Mouse (Mus musculus) CH12.LX (cell line): ENCODE measurements at regions not wholly inside any gene's neighbourhood (a gene's known extent, or its start where the extent isn't known, plus 50 kb on each side); places are given as distances from the start of the nearest gene placed in this dataset.

Experiments
- DNase-seq: peaks from one replicate; pipeline ENCODE4 v3.0.0-alpha.2; 2013; ENCODE audit errors: extremely low read depth
- H3K27ac ChIP-seq: 2 replicates; pipeline ENCODE4 v1.5.1; 2012; ENCODE audit warnings: low read depth, mild to moderate bottlenecking, control low read depth, moderate library complexity; ENCODE audit not compliant: insufficient read depth
- H3K27me3 ChIP-seq: replicated peaks from 2 replicates; pipeline ENCODE3; 2012; ENCODE audit warnings: inconsistent platforms
- H3K36me3 ChIP-seq, 2 experiments: replicated peaks in 1 of 2; 2 replicates each; pipeline versions ENCODE3 to v1.6.1; 2012; ENCODE audit warnings: inconsistent platforms in 1 of 2, low read length in 1 of 2, mild to moderate bottlenecking in 1 of 2, mixed read lengths in 1 of 2, moderate library complexity in 1 of 2; ENCODE audit not compliant: control insufficient read depth in 1 of 2, insufficient read depth in 1 of 2
- H3K4me1 ChIP-seq, 2 experiments: 2 replicates each; pipeline ENCODE4 v1.6.1; 2012; ENCODE audit warnings: inconsistent platforms in 1 of 2, moderate library complexity in 1 of 2; ENCODE audit not compliant: insufficient read depth in 2 of 2, control insufficient read depth in 1 of 2
- H3K4me2 ChIP-seq: 2 replicates; pipeline ENCODE4 v1.6.1; 2012; ENCODE audit warnings: low read depth, mild to moderate bottlenecking, control low read depth; ENCODE audit not compliant: poor library complexity, insufficient read depth, severe bottlenecking
- H3K4me3 ChIP-seq, 3 experiments: fragments of 150-350 bp in 1 of 3; sonication (generic) in 1 of 3; replicated peaks in 1 of 3; 2 replicates each; pipeline versions ENCODE3 to v1.5.1; 2011 to 2012; ENCODE audit warnings: low read depth in 2 of 3, low read length in 2 of 3, mild to moderate bottlenecking in 2 of 3, moderate library complexity in 2 of 3, control low read depth in 1 of 3, improper control_type of control experiment in 1 of 3, inconsistent platforms in 1 of 3, mixed read lengths in 1 of 3; ENCODE audit not compliant: poor library complexity in 1 of 3
- H3K79me2 ChIP-seq: replicated peaks from 2 replicates; pipeline ENCODE4 v1.6.1; 2012; ENCODE audit warnings: mild to moderate bottlenecking, moderate library complexity; ENCODE audit not compliant: control insufficient read depth, poor library complexity, insufficient read depth, severe bottlenecking; ENCODE audit errors: extremely low read depth
- H3K9ac ChIP-seq: 2 replicates; pipeline ENCODE4 v1.6.1; 2012; ENCODE audit warnings: low read depth, mild to moderate bottlenecking, control low read depth, moderate library complexity; ENCODE audit not compliant: insufficient read depth
- H3K9me3 ChIP-seq: replicated peaks from 2 replicates; pipeline ENCODE3; 2012; ENCODE audit warnings: low read length, inconsistent platforms, mixed read lengths
- CHD1 ChIP-seq: IDR thresholded peaks from 2 replicates; pipeline ENCODE4 v1.6.1; 2012; ENCODE audit warnings: low read depth, low read length, improper control_type of control experiment, inconsistent platforms
- ELF1 ChIP-seq: IDR thresholded peaks from 2 replicates; pipeline ENCODE4 v1.6.1; 2014; ENCODE audit warnings: low read depth, mild to moderate bottlenecking, inconsistent platforms, low read length, improper control_type of control experiment
- EP300 ChIP-seq: IDR thresholded peaks from 2 replicates; pipeline ENCODE4 v1.6.1; 2011; ENCODE audit warnings: low read length, improper control_type of control experiment
- ETS1 ChIP-seq: conservative IDR thresholded peaks from 2 replicates; pipeline ENCODE4 v1.6.1; 2012; ENCODE audit warnings: low read depth, mild to moderate bottlenecking, inconsistent platforms, low read length, improper control_type of control experiment, moderate library complexity
- HCFC1 ChIP-seq: IDR thresholded peaks from 2 replicates; pipeline ENCODE4 v1.6.1; 2012; ENCODE audit warnings: low read depth, mild to moderate bottlenecking, inconsistent platforms, low read length, improper control_type of control experiment
- KAT2A ChIP-seq: IDR thresholded peaks from 2 replicates; pipeline ENCODE4 v1.6.1; 2012; ENCODE audit warnings: low read length, improper control_type of control experiment, inconsistent platforms; ENCODE audit not compliant: insufficient replicate concordance
- MAX ChIP-seq: IDR thresholded peaks from 2 replicates; pipeline ENCODE4 v1.6.1; 2011; ENCODE audit warnings: low read length, improper control_type of control experiment
- MAZ ChIP-seq: IDR thresholded peaks from 2 replicates; pipeline ENCODE4 v1.6.1; 2012; ENCODE audit warnings: low read depth, mild to moderate bottlenecking, inconsistent platforms, low read length, improper control_type of control experiment, moderate library complexity
- MXI1 ChIP-seq: IDR thresholded peaks from 2 replicates; pipeline ENCODE4 v1.6.1; 2011; ENCODE audit warnings: mild to moderate bottlenecking, low read depth, low read length, improper control_type of control experiment
- NRF1 ChIP-seq: IDR thresholded peaks from 2 replicates; pipeline ENCODE4 v1.6.1; 2014; ENCODE audit warnings: low read depth, mild to moderate bottlenecking, inconsistent platforms, low read length, improper control_type of control experiment, moderate library complexity
- RCOR1 ChIP-seq: conservative IDR thresholded peaks from 2 replicates; pipeline ENCODE4 v1.6.1; 2012; ENCODE audit warnings: low read depth, mild to moderate bottlenecking, inconsistent platforms, low read length, improper control_type of control experiment
- SIN3A ChIP-seq: IDR thresholded peaks from 2 replicates; pipeline ENCODE4 v1.6.1; 2012; ENCODE audit warnings: low read length, improper control_type of control experiment, inconsistent platforms
- TBP ChIP-seq: conservative IDR thresholded peaks from 2 replicates; pipeline ENCODE4 v1.6.1; 2011; ENCODE audit warnings: low read depth, low read length, improper control_type of control experiment
- ZC3H11A ChIP-seq: IDR thresholded peaks from 2 replicates; pipeline ENCODE4 v1.6.1; 2012; ENCODE audit warnings: low read depth, mild to moderate bottlenecking, inconsistent platforms, low read length, improper control_type of control experiment
- ZMIZ1 ChIP-seq: IDR thresholded peaks from 2 replicates; pipeline ENCODE4 v1.6.1; 2012; ENCODE audit warnings: low read depth, mild to moderate bottlenecking, inconsistent platforms, low read length, improper control_type of control experiment
- dilution Hi-C: fragments of 300-500 bp; cut with MboI; formaldehyde crosslinking; loops from 2 replicates; pipeline ENCODE4 v1.14.3; 2020; ENCODE audit warnings: low sequenced_read_pairs; ENCODE audit not compliant: extremely low pct_unique_long_range_greater_than_20kb, extremely low pct_ligation_motif_present
- in situ Hi-C: fragments of 300-500 bp; cut with MboI; formaldehyde crosslinking; loops from 3 replicates; pipeline ENCODE4 v1.14.3; 2019; ENCODE audit warnings: low sequenced_read_pairs, low pct_ligation_motif_present, low pct_unique_long_range_greater_than_20kb, mixed read lengths

DNA sequence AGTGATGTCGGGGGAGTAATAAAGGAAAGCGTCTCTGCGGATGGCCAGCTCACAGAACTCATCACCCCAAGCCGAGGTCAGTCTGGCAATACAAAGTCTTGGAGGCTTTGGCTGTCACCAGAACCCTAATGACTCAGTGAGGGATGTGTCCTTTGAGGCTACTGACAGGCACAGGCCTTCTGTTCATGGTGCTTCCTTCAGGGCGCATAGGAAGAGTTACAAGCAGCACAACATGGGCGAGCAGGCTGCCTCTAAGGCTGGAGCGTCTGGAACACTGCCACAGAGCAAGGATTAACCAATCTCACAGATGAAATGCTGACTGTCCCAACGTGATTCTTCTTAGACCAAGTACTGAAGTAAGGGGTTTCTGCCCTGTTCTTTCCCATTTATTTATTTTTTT lies 55.4 kb upstream of the Kdm7a start:
- no peak overlapping the region for H3K9ac ChIP-seq
- no peaks in the 10 kb centered on the region for H3K79me2 ChIP-seq
- no peak overlapping the region for H3K27ac ChIP-seq
- H3K4me1 ChIP-seq, result peaks cover 7 to 22% of the 10 kb centered on the region in 2 experiments
- no peak for TF ChIP-seq NRF1
- TF ChIP-seq MAX, result no peak
- TF ChIP-seq SIN3A, result no peak
- no peak for TF ChIP-seq CHD1
- H3K4me2 ChIP-seq, result no peak overlapping the region
- no peak overlapping the region for H3K4me3 ChIP-seq
- H3K9me3 ChIP-seq, result no peaks in the 10 kb centered on the region
- dilution Hi-C loops (no loop called here), in situ Hi-C loops (no loop called here)
- DNase-seq, result no peak
- no peaks in the 10 kb centered on the region for H3K36me3 ChIP-seq
- no peaks in the 10 kb centered on the region for H3K27me3 ChIP-seq

DNA sequence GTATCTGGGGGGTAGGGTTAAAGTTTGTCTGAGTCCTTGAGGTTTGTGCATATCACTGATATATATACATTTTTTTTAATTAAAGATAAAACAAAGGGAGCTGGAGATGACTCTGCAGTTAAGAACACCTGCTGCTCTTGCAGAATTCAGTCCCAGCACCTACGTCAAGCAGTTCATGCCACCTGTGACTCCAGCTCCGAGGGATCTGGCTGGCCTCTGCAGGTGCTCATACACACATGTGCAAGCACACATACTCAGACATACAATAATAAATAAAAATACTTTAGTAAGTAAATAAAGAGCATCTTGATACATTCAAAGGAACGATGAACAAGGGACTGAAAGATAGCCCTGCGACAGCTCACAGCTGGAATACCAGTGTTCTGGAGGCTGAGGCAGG lies 53.9 kb upstream of the Kdm7a start:
- H3K4me3 ChIP-seq, result no peak overlapping the region
- H3K9me3 ChIP-seq, result no peaks in the 10 kb centered on the region
- dilution Hi-C loops (no loop called here), in situ Hi-C loops (no loop called here)
- no peak overlapping the region for H3K9ac ChIP-seq
- H3K27me3 ChIP-seq, result no peaks in the 10 kb centered on the region
- DNase-seq, result no peak
- H3K36me3 ChIP-seq, result no peaks in the 10 kb centered on the region
- H3K4me2 ChIP-seq, result no peak overlapping the region
- H3K27ac ChIP-seq, result no peak overlapping the region
- H3K4me1 ChIP-seq, result peaks cover 10 to 22% of the 10 kb centered on the region in 2 experiments
- H3K79me2 ChIP-seq, result no peaks in the 10 kb centered on the region
- TF ChIP-seq ZMIZ1, result no peak
- no peak for TF ChIP-seq MXI1
- TF ChIP-seq RCOR1, result no peak
- TF ChIP-seq EP300, result no peak
- no peak for TF ChIP-seq ETS1
- no peak for TF ChIP-seq HCFC1
- no peak for TF ChIP-seq ELF1
- no peak for TF ChIP-seq KAT2A
- no peak for TF ChIP-seq MAZ

DNA sequence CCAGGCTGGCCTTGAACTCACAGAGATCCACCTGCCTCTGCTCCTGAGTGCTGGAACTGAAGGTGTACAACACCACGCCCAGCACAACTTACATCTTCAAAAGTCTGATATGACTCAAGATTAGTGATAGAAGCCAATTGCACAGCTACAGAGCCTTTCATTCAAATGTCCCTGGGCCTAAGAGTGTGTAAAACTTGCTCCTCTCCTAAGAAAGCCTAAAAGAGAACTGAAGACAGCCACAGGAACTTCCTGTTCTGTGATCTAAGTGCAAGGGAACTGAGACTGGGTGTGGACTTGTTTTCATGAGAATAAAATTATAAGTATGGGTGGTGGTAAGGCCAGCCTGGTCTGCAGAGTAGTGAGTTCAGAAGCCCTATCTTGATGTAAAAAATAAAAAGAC lies 52.5 kb upstream of the Kdm7a start:
- Histone ChIP-seq H3K27me3 (no peaks in the 10 kb centered on the region), H3K4me1 (peaks cover 10 to 22% of the 10 kb centered on the region in 2 experiments), H3K4me3 (no peak overlapping the region), H3K36me3 (no peaks in the 10 kb centered on the region), H3K9me3 (no peaks in the 10 kb centered on the region), H3K4me2 (no peak overlapping the region), H3K9ac (no peak overlapping the region), H3K79me2 (no peaks in the 10 kb centered on the region), H3K27ac (no peak overlapping the region)
- in situ Hi-C loops, result no loop called here
- TF ChIP-seq EP300, result 0 out of 2 replicates have a peak, but pooled peaks have one; percentile 32
- TF ChIP-seq TBP, result no peak
- no peak for TF ChIP-seq MAZ
- no peak for TF ChIP-seq ZC3H11A
- peak; percentile 44 for DNase-seq
- dilution Hi-C loops, result no loop called here
